Mouse (Mus musculus) megakaryocyte, embryonic 14.5 days (primary cell): ENCODE results near the gene Fgr.

ENCODE experiments used
- FLI1 ChIP-seq: IDR thresholded peaks from 2 replicates; pipeline ENCODE4 v1.6.1; 2012; ENCODE audit warnings: low read length, inconsistent platforms, mixed read lengths
- GATA1 ChIP-seq: IDR thresholded peaks from 3 replicates; pipeline ENCODE4 v1.6.1; 2012; ENCODE audit warnings: mixed read lengths, low read length, inconsistent platforms, borderline replicate concordance

DNA sequence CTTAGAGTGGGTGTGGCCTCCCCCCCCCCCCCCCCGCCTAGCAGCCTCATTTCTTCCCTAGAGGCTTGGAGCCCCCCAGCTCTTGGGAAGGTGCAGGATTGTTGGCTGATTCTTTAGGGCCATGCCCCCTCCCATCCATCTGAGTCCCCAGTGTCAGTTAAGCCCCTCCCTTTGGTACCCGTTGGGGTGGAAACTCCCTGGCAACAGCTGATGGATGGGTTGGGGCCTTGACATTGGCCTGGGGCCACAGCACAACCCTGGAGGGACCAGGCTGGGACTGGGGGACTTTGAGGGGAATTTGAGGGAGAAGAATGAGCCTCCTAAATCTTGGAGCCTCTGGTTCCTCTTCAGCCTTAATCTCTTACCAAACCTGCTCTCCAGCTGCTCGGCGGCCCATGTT, 50.5 kb downstream of the Fgr start:
- TF ChIP-seq GATA1 (no peak), FLI1 (no peak)
